Mouse (Mus musculus): Measurements from ENCODE around the gene Cbr3. TPM values are rescaled to one million over a fixed set of nuclear protein-coding genes. Genes with fewer than 3 reads are reported as not detected.
"Not testable (repeated sequence)": the region's sequence is repeated elsewhere in the genome, so short reads cannot be mapped to it uniquely, and the experiment has no call there.

The Cbr3 gene
- polyA plus RNA-seq, 1 experiment: 2.6 TPM

GRCm38 (mm10) chr16:93678206-93678605 lies 4.8 kb upstream of the Cbr3 start:
- Histone ChIP-seq H3K27ac (ENCODE audit: control insufficient read depth, insufficient read depth, low read depth, low read length, poor library complexity) (no peak overlapping the region), H3K4me3 (replicated peaks; ENCODE audit: control insufficient read depth, low read depth, low read length) (no peak overlapping the region), H3K4me1 (ENCODE audit: control insufficient read depth, insufficient read depth, low read length) (no peaks in the 10 kb centered on the region)
- WGBS: 80% methylated on average over 4 of the region's 4 CpGs
- TF ChIP-seq CTCF (IDR thresholded peaks at IDR 0.05; ENCODE audit: control insufficient read depth, insufficient read depth, low read length): no peak
- no peak for TF ChIP-seq POLR2A (IDR thresholded peaks at IDR 0.05; ENCODE audit: borderline replicate concordance, control insufficient read depth, low read depth, low read length)

- Histone ChIP-seq H3K27ac (ENCODE audit: control insufficient read depth, insufficient read depth, low read depth, low read length, poor library complexity) (no peak overlapping the region), H3K4me3 (replicated peaks; ENCODE audit: control insufficient read depth, low read depth, low read length) (no peak overlapping the region), H3K4me1 (ENCODE audit: control insufficient read depth, insufficient read depth, low read length) (no peaks in the 10 kb centered on the region)
- 68% methylated on average over 9 of the region's 9 CpGs for WGBS
- TF ChIP-seq CTCF (IDR thresholded peaks at IDR 0.05; ENCODE audit: control insufficient read depth, insufficient read depth, low read length) (no peak), POLR2A (IDR thresholded peaks at IDR 0.05; ENCODE audit: borderline replicate concordance, control insufficient read depth, low read depth, low read length) (no peak)
Measured at GRCm38 (mm10) chr16:93679165-93679564, 3.9 kb upstream of the Cbr3 start.

- peaks cover 3% of the 10 kb centered on the region; the same call in 1 of the 2 replicates for H3K4me1 ChIP-seq (ENCODE audit: control insufficient read depth, insufficient read depth, low read length)
- WGBS: 24% methylated on average over 13 of the region's 13 CpGs
- no peak overlapping the region for H3K27ac ChIP-seq (ENCODE audit: control insufficient read depth, insufficient read depth, low read depth, low read length, poor library complexity)
- no peak overlapping the region for H3K4me3 ChIP-seq (replicated peaks; ENCODE audit: control insufficient read depth, low read depth, low read length)
- TF ChIP-seq POLR2A (IDR thresholded peaks at IDR 0.05; ENCODE audit: borderline replicate concordance, control insufficient read depth, low read depth, low read length): no peak
- no peak for TF ChIP-seq CTCF (IDR thresholded peaks at IDR 0.05; ENCODE audit: control insufficient read depth, insufficient read depth, low read length)
Measured at GRCm38 (mm10) chr16:93682156-93682688, 793 bp upstream of the Cbr3 start.

GRCm38 (mm10) chr16:93683508-93684236 lies 657 bp downstream of the Cbr3 start:
- WGBS: under 1% methylated on average over 53 of the region's 53 CpGs
- peaks cover 3% of the 10 kb centered on the region; the same call in 1 of the 2 replicates for H3K4me1 ChIP-seq (ENCODE audit: control insufficient read depth, insufficient read depth, low read length)
- peak overlapping the region; percentile 48 for H3K4me3 ChIP-seq (replicated peaks; ENCODE audit: control insufficient read depth, low read depth, low read length)
- H3K27ac ChIP-seq (ENCODE audit: control insufficient read depth, insufficient read depth, low read depth, low read length, poor library complexity): no peak overlapping the region; the same call in 1 of the 2 replicates
- TF ChIP-seq CTCF (IDR thresholded peaks at IDR 0.05; ENCODE audit: control insufficient read depth, insufficient read depth, low read length): no peak
- TF ChIP-seq POLR2A (IDR thresholded peaks at IDR 0.05; ENCODE audit: borderline replicate concordance, control insufficient read depth, low read depth, low read length): no peak

- Histone ChIP-seq H3K4me1 (ENCODE audit: control insufficient read depth, insufficient read depth, low read length) (peaks cover 3% of the 10 kb centered on the region; the same call in 1 of the 2 replicates), H3K4me3 (replicated peaks; ENCODE audit: control insufficient read depth, low read depth, low read length) (no peak overlapping the region), H3K27ac (ENCODE audit: control insufficient read depth, insufficient read depth, low read depth, low read length, poor library complexity) (no peak overlapping the region)
- TF ChIP-seq POLR2A (IDR thresholded peaks at IDR 0.05; ENCODE audit: borderline replicate concordance, control insufficient read depth, low read depth, low read length): no peak
- no peak for TF ChIP-seq CTCF (IDR thresholded peaks at IDR 0.05; ENCODE audit: control insufficient read depth, insufficient read depth, low read length)
- WGBS: 43% methylated on average over 7 of the region's 7 CpGs
Measured at GRCm38 (mm10) chr16:93684441-93684840, 1.4 kb downstream of the Cbr3 start.

- 92% methylated on average over 3 of the region's 3 CpGs for WGBS
- H3K4me3 ChIP-seq (replicated peaks; ENCODE audit: control insufficient read depth, low read depth, low read length); H3K4me1 ChIP-seq (ENCODE audit: control insufficient read depth, insufficient read depth, low read length); H3K27ac ChIP-seq (ENCODE audit: control insufficient read depth, insufficient read depth, low read depth, low read length, poor library complexity): not testable (repeated sequence)
Measured at GRCm38 (mm10) chr16:93685783-93686182, 2.8 kb downstream of the Cbr3 start.

- Histone ChIP-seq H3K27ac (ENCODE audit: control insufficient read depth, insufficient read depth, low read depth, low read length, poor library complexity) (no peak overlapping the region), H3K4me1 (ENCODE audit: control insufficient read depth, insufficient read depth, low read length) (peaks cover 4% of the 10 kb centered on the region; the same call in 1 of the 2 replicates), H3K4me3 (replicated peaks; ENCODE audit: control insufficient read depth, low read depth, low read length) (no peak overlapping the region)
- TF ChIP-seq CTCF (IDR thresholded peaks at IDR 0.05; ENCODE audit: control insufficient read depth, insufficient read depth, low read length) (no peak), POLR2A (IDR thresholded peaks at IDR 0.05; ENCODE audit: borderline replicate concordance, control insufficient read depth, low read depth, low read length) (no peak)
- 55% methylated on average over 6 of the region's 7 CpGs for WGBS
Measured at GRCm38 (mm10) chr16:93686421-93686820, 3.4 kb downstream of the Cbr3 start.

- peak overlapping the region; percentile 56 for H3K4me3 ChIP-seq (replicated peaks; ENCODE audit: control insufficient read depth, low read depth, low read length)
- TF ChIP-seq CTCF (IDR thresholded peaks at IDR 0.05; ENCODE audit: control insufficient read depth, insufficient read depth, low read length) (no peak), POLR2A (IDR thresholded peaks at IDR 0.05; ENCODE audit: borderline replicate concordance, control insufficient read depth, low read depth, low read length) (no peak)
Measured at GRCm38 (mm10) chr16:93686945-93687344, 3.9 kb downstream of the Cbr3 start.

More at GRCm38 (mm10) chr16:93686945-93687344, 3.9 kb downstream of the Cbr3 start:
- H3K27ac ChIP-seq (ENCODE audit: control insufficient read depth, insufficient read depth, low read depth, low read length, poor library complexity): no peak overlapping the region
- WGBS: 20% methylated on average over 5 of the region's 5 CpGs
- H3K4me1 ChIP-seq (ENCODE audit: control insufficient read depth, insufficient read depth, low read length): peaks cover 5% of the 10 kb centered on the region; the same call in 1 of the 2 replicates
